Mouse (Mus musculus): Measurements from ENCODE around the gene Gm11060.

- TF ChIP-seq EP300 (IDR thresholded peaks at IDR 0.05; ENCODE audit: insufficient read depth, low read depth, low read length) (no peak), CTCF (IDR thresholded peaks at IDR 0.05) (no peak), POLR2A (IDR thresholded peaks at IDR 0.05; ENCODE audit: insufficient read depth, low read depth, low read length) (no peak)
Observed at GRCm38 (mm10) chr2:105128564-105128963, 36.7 kb downstream of the Gm11060 start.

Data from heart, adult 2 months (tissue).